Mouse (Mus musculus) E14TG2a.4 (cell line): ENCODE data around the gene Wdr83os.

Experiments
- CTCF ChIP-seq: conservative IDR thresholded peaks from 2 replicates; pipeline ENCODE4 v1.5.1; 2014; ENCODE audit warnings: low read length
- NANOG ChIP-seq: IDR thresholded peaks from 2 replicates; pipeline ENCODE4 v1.6.1; 2014; ENCODE audit warnings: borderline replicate concordance, low read length, mixed read lengths
- POU5F1 ChIP-seq: IDR thresholded peaks from 2 replicates; pipeline ENCODE4 v1.6.1; 2014; ENCODE audit warnings: low read length, borderline replicate concordance

DNA sequence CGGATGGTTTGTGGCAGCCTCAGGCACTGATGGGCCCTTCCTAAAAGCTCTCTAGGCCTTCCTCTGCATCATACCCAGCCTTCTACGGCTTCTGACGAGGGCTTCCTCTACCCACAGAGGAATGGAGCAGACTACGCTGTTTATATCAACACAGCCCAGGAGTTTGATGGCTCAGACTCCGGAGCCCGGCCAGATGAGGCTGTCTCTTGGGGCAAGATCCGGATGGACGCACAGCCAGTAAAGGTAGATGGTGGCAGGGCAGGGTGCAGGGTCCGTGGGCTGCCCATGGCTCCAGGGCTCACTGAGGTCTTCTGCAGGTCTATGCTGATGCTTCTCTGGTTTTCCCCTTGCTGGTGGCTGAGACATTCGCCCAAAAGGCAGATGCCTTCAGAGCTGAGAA is 5.9 kb upstream of the Wdr83os start:
- TF ChIP-seq CTCF = no peak
- no peak for TF ChIP-seq POU5F1
- no peak for TF ChIP-seq NANOG
